Mouse (Mus musculus): ENCODE results near the gene Tent4b.

Gene Tent4b

GRCm38 (mm10) chr8:88228286-88228685, 29.3 kb downstream of the Tent4b start:
- DNase-seq (ENCODE audit: low read depth), result no peak

- DNase-seq (ENCODE audit: low read depth), result no peak
These were observed 29.8 kb downstream of the Tent4b start for GRCm38 (mm10) chr8:88228800-88229199.

DNA sequence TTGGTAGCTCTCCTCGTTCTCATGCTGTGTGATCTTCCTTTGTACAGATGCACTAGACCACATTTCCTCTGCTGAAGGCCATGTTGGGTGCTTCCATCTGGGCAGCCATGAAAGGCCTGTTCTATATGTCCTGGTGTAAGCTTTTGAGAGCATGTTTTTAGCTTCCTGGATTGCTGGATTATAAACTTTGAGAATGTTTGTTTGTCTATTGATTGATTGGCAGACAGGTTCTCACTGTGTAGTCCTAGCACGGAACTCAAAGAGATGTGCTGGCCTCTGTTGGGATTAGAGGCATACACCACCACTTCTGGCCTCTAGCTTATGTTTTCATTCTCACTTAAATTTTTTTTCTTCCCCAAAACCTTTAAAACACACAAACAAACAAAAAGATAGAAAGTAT, 37.7 kb downstream of the Tent4b start:
- DNase-seq (ENCODE audit: low read depth), result no peak

GRCm38 (mm10) chr8:88237606-88238005, 38.6 kb downstream of the Tent4b start:
- DNase-seq (ENCODE audit: low read depth), result no peak

- no peak for DNase-seq (ENCODE audit: low read depth)
These were observed 40.3 kb downstream of the Tent4b start for GRCm38 (mm10) chr8:88239277-88239676.

DNA sequence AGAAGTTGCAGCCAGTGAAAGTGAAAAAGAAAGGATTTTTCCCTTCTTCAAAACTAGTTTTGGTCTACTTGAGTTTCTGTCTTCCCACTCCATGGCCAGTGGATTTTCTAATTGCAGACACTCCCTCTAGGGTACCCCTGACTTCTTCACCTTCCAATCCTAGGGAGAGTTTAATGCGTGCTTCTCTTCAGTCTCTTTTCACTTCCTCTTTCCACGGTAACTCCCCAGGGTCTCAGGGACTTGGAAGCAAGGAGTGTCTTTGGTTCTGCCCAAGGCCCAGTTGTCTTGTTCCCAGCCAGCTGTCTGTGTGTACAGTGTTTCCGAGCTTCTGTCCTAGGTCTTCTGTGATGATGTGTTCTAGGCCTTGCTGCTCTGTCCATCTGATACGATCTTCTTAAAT, 42.9 kb downstream of the Tent4b start:
- no peak for DNase-seq (ENCODE audit: low read depth)

DNA sequence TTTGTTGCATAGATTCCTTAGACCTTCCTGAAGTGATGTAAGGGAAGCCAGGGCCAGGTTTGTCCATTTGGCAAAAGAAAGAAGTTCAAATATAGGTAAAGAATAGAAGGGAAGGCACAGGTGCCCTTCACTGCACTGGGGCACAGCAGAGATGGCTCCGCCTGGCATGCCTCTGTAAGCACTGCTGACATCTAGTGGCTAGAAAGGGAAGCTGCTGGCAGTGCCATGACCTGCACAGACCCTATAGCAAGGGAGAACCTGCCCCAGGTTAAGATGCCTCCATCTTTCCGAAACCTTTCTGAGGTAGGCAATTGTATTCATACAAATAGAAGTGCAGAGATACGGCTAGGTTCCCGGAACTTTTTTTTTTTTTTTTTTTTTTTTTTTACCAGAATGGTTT, 45.3 kb downstream of the Tent4b start:
- DNase-seq (ENCODE audit: low read depth), result peak; percentile 72

DNA sequence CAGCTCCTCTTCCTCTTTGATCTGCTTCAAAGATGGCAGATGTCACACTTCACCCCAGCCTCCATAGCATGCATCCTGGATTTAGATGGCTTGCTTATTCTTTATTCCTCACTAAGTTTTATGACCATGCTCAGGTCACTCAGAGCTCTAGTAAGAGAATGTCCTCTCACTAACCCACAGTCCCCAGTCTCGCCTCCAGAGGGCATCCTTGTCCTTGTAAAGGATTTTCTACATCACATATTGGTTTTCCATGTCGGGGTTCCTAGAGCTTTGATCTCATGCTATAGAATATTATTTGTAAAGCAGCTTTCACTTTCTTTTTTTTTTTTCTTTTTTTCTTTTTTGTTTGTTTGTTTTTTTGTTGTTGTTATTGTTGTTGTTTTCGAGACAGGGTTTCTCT, 53.8 kb downstream of the Tent4b start:
- peak; percentile 40 for DNase-seq (ENCODE audit: low read depth)

GRCm38 (mm10) chr8:88254957-88255356, 55.9 kb downstream of the Tent4b start:
- no peak for DNase-seq (ENCODE audit: low read depth)

GRCm38 (mm10) chr8:88258024-88258423, 59.0 kb downstream of the Tent4b start:
- no peak for DNase-seq (ENCODE audit: low read depth)

GRCm38 (mm10) chr8:88258544-88258943, 59.5 kb downstream of the Tent4b start:
- DNase-seq (ENCODE audit: low read depth), result no peak

DNA sequence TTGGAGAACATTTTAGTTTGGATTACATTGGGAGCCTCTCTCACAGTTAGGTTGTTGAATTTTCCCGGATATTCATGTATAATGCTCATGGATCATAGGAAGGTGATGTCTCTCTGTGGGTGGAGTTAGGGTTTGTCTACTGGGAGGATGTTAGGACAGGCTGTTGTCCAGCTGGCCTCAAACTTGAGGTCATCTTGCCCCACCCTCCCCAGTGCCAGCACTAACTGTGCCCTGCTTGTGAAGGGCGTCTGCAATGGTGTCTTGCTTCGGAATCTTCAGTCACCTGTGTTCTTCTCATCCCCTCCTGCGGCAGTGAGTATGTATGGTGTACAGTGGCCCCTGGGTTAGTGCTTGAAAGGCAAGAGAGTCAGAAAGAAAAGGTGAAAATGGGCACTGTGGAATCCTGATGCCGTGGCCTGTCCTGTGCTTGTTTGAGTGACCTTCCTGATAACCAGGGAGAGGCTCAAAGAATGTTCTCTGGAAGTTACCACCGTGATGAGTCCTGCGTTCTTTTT, 61.5 kb downstream of the Tent4b start:
- DNase-seq (ENCODE audit: low read depth), result no peak

DNA sequence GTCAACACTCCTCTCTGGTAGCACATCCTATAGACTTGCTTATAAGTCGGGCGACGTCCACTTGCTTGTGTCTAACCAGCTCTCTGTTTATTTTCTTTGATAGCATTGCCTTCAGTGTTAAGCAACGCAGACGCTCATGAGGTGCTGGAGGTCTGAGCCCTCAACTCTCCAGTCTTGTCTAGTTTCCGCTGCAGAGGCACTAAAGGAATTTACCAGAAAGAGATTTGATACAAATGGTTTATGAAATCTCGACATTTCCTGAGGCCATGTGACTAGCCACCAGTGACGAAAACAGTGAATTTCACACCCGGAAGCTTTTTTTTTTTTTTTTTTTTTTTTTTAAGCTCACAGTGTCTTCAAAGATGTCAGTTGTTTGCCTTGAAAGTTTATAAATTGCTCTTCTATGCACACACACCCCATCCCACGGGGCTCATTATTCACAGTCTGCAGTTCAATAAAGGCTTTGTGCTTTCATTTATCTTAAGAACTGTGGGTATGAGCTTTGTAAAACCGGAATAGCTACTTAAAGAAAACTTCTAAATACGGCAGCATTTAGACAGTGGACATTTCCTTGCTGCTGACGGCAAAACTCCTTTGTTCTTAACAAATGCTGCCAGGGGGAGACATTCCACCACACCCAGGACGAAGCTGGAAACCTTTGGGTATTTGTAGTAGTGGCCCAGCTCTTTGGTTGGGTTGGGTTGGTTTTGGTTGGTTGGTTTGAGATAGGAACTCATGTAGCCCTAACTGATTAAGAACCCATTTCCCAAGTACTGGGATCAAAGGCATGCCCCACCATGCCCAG, 64.0 kb downstream of the Tent4b start:
- DNase-seq (ENCODE audit: low read depth), result no peak

- no peak for DNase-seq (ENCODE audit: low read depth)
These were observed 66.5 kb downstream of the Tent4b start for GRCm38 (mm10) chr8:88265511-88265910.

DNA sequence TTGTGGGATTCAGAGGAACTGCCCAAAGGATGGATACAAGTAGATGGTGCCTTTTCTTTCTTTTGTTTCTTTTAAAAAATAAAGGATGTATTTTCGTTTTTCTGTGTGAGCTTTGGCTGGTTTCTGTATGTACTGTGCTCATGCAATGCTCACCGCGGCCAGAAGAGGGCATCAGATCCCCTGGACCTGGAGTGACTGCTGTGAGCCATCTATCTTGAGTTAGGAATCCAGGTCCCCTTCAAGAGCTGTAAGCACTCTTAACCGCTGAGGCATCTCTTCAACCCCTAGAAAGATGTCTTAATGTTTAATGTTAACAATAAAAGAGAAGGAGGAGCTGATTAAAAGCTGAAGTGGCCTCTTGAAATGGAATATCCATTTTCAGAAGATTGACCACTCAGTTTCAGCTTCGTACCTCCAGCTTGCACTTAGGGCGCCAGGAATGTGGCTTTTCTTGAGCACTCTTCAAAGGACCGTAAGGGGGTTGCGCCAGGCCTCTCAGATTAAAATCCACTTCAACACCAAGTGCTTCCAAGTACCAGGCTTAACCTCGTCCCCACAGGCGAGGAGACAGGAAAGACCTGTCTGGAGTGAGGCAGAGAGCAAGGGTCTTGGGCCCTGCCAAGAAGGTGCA, 67.3 kb downstream of the Tent4b start:
- DNase-seq (ENCODE audit: low read depth), result peak; percentile 89

GRCm38 (mm10) chr8:88266801-88267403, 67.9 kb downstream of the Tent4b start:
- DNase-seq (ENCODE audit: low read depth), result no peak

- peak; percentile 51 for DNase-seq (ENCODE audit: low read depth)
These were observed 70.3 kb downstream of the Tent4b start for GRCm38 (mm10) chr8:88269107-88269875.

DNA sequence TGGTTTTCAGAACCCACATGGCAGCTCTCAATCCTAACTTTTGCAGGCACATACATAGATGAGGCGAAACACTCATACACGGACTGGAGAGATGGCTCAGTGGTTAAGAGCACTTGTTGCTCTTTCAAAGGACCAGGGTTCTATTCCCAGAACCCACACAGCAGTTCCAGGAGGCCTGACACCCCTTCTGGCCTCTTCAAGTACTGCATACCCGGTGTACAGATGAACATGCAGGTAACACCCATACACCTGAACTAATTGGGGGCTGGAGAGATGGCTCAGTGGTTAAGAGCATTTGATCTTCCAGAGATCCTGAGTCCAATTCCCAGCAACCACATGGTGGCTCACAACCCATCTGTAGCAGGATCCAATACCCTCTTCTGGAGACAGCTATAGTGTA, 71.1 kb downstream of the Tent4b start:
- peak; percentile 23 for DNase-seq (ENCODE audit: low read depth)

GRCm38 (mm10) chr8:88272231-88273050, 73.4 kb downstream of the Tent4b start, which contains the start of gene Adcy7:
Gene Adcy7, plus strand, starts transcription at chr8:88272403.
- peak; percentile 75 for DNase-seq (ENCODE audit: low read depth)

GRCm38 (mm10) chr8:88273051-88273430, 74.0 kb downstream of the Tent4b start:
- DNase-seq (ENCODE audit: low read depth), result no peak

DNA sequence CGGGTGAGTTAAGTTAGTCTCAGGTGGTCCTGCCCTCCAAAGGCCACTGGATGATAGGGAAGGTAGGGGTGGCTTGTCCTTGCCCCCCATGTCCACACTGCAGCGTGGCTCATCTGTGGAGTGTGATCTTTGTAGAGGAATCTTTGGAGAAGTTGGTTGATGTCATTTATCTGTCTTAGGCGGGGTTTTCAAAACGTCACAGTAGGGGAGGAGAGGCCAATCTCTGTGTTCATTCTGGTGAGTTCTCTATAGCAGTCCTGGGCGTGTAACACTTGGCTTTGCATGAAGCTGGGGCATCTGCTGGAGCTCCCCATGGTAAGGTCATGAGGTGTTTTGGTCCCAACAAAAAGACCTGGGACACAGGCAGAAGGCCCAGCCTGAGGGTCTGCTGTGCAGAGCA, 75.1 kb downstream of the Tent4b start:
- DNase-seq (ENCODE audit: low read depth), result no peak
